Mouse (Mus musculus): ENCODE results near the gene Adamts12.

Gene Adamts12

GRCm38 (mm10) chr15:11159386-11159785 lies 94.8 kb downstream of the Adamts12 start:
- DNase-seq (ENCODE audit: low read depth, low spot score): no peak

- no peak for DNase-seq (ENCODE audit: low read depth, low spot score)
Observed at GRCm38 (mm10) chr15:11160759-11161158, 96.2 kb downstream of the Adamts12 start.

GRCm38 (mm10) chr15:11165883-11166282 lies 101.3 kb downstream of the Adamts12 start:
- DNase-seq (ENCODE audit: low read depth, low spot score): no peak

GRCm38 (mm10) chr15:11173884-11174470 lies 109.4 kb downstream of the Adamts12 start:
- no peak for DNase-seq (ENCODE audit: low read depth, low spot score)

- DNase-seq (ENCODE audit: low read depth, low spot score): no peak
Observed at GRCm38 (mm10) chr15:11174842-11175241, 110.3 kb downstream of the Adamts12 start.

GRCm38 (mm10) chr15:11177448-11177847 lies 112.9 kb downstream of the Adamts12 start:
- DNase-seq (ENCODE audit: low read depth, low spot score): no peak

GRCm38 (mm10) chr15:11179751-11180169 lies 115.2 kb downstream of the Adamts12 start:
- no peak for DNase-seq (ENCODE audit: low read depth, low spot score)

GRCm38 (mm10) chr15:11186711-11187110 lies 122.1 kb downstream of the Adamts12 start:
- DNase-seq (ENCODE audit: low read depth, low spot score): no peak

GRCm38 (mm10) chr15:11190447-11190846 lies 125.9 kb downstream of the Adamts12 start:
- DNase-seq (ENCODE audit: low read depth, low spot score): no peak

- DNase-seq (ENCODE audit: low read depth, low spot score): no peak
Observed at GRCm38 (mm10) chr15:11192762-11193161, 128.2 kb downstream of the Adamts12 start.

GRCm38 (mm10) chr15:11197051-11197450 lies 132.5 kb downstream of the Adamts12 start:
- DNase-seq (ENCODE audit: low read depth, low spot score): no peak

GRCm38 (mm10) chr15:11198246-11198795 lies 133.7 kb downstream of the Adamts12 start:
- no peak for DNase-seq (ENCODE audit: low read depth, low spot score)

- DNase-seq (ENCODE audit: low read depth, low spot score): no peak
Observed at GRCm38 (mm10) chr15:11203084-11203483, 138.5 kb downstream of the Adamts12 start.

GRCm38 (mm10) chr15:11204934-11205333 lies 140.3 kb downstream of the Adamts12 start:
- no peak for DNase-seq (ENCODE audit: low read depth, low spot score)

- no peak for DNase-seq (ENCODE audit: low read depth, low spot score)
Observed at GRCm38 (mm10) chr15:11210976-11211375, 146.4 kb downstream of the Adamts12 start.

GRCm38 (mm10) chr15:11233906-11234632 lies 169.5 kb downstream of the Adamts12 start:
- no peak for DNase-seq (ENCODE audit: low read depth, low spot score)

- no peak for DNase-seq (ENCODE audit: low read depth, low spot score)
Observed at GRCm38 (mm10) chr15:11240406-11240805, 175.8 kb downstream of the Adamts12 start.

GRCm38 (mm10) chr15:11241288-11241687 lies 176.7 kb downstream of the Adamts12 start:
- DNase-seq (ENCODE audit: low read depth, low spot score): no peak

- DNase-seq (ENCODE audit: low read depth, low spot score): no peak
Observed at GRCm38 (mm10) chr15:11246402-11246801, 181.8 kb downstream of the Adamts12 start.

- DNase-seq (ENCODE audit: low read depth, low spot score): no peak
Observed at GRCm38 (mm10) chr15:11279273-11280080, 214.9 kb downstream of the Adamts12 start.

- no peak for DNase-seq (ENCODE audit: low read depth, low spot score)
Observed at GRCm38 (mm10) chr15:11280689-11281264, 216.2 kb downstream of the Adamts12 start.

- DNase-seq (ENCODE audit: low read depth, low spot score): no peak
Observed at GRCm38 (mm10) chr15:11283171-11283570, 218.6 kb downstream of the Adamts12 start.

Data from retina, postnatal 7 days (tissue).